Mouse (Mus musculus): ENCODE data around the gene Syne1.

DNA sequence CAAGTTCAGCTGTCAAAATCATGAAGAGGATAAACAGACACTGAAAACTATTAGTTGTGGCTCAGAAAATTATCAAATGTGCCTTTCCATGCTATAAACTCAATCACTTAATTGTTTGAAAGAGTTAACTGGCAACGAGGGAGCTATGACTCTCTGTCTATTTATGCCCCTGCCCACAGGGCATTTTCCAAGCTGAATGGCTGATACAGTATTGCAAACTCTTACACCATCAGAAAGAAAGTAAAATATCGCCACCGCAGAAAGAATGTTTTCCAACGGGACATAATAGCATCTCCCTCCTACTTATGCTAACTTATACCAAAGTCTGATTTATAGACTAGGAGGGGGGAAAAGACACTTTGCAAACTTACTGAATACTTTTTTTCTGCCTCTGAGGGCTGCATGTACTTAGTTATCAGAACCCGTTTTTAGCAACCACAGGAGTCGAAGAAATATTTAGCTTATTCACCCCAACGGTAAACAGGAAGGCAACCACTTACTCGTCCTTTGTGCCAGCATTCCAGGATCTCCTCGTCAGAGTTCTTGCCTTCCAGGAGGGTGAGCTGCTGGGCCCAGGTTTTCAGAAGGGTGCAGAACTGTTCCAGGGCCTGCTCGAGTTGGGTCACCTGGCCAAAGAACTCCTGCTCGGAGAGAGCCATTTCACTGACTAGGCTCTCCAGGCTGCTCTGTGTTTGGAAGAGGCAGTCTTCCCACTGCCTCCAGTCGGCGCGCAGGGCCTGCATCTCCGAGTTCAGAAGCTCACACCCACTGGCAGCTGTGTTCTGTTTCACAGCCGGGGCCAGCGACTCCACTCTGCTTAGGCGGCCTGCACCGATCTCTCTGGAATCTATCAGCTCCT, 262.3 kb downstream of the Syne1 start:
- TF ChIP-seq CTCF (IDR thresholded peaks at IDR 0.05; ENCODE audit: low read depth, low read length) (no peak), POLR2A (IDR thresholded peaks at IDR 0.05; ENCODE audit: borderline replicate concordance, low read depth, low read length) (no peak)

Measured in bone marrow macrophage, adult 2 months (primary cell).